Mouse (Mus musculus) splenic B cell, adult 2 months (primary cell): ENCODE measurements at regions not wholly inside any gene's neighbourhood (a gene's known extent, or its start where the extent isn't known, plus 50 kb on each side); places are given as distances from the start of the nearest gene placed in this dataset.

Experiments
- DNase-seq: peaks from one replicate; pipeline ENCODE4 v3.0.0-alpha.2; 2011; ENCODE audit warnings: low read depth, low spot score
- H3K27me3 ChIP-seq: 2 replicates; pipeline ENCODE4 v1.6.1; 2012; ENCODE audit warnings: mild to moderate bottlenecking, low read length, moderate library complexity, mixed read lengths; ENCODE audit not compliant: control insufficient read depth, poor library complexity, insufficient read depth, severe bottlenecking
- H3K36me3 ChIP-seq: 2 replicates; pipeline ENCODE4 v1.6.1; 2012; ENCODE audit warnings: mild to moderate bottlenecking, low read length, moderate library complexity, mixed read lengths; ENCODE audit not compliant: control insufficient read depth, poor library complexity, insufficient read depth, severe bottlenecking

DNA sequence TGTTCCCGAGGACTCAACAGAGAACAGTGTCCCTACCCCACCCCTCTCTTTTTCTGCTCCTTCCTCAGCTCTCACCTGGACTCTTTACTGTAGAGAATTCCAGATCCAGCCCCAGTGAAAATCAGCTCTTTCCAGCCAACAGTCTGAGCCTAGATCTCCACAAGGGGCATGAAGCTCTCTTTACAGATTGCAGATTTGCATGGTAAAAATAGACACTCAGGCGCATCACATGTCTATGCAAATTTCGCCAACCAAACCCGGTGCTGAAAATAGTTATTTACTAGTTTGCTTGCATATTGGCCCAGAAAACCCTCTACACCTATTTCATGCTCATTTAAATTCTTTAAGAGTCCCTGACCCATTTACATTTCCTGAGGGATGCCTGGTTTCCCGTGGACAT is 295.8 kb downstream of the Maf start:
- peak; percentile 78 for DNase-seq
- peaks cover 3% of the 10 kb centered on the region; the same call in 1 of the 2 replicates for H3K27me3 ChIP-seq
- H3K36me3 ChIP-seq: no peaks in the 10 kb centered on the region

DNA sequence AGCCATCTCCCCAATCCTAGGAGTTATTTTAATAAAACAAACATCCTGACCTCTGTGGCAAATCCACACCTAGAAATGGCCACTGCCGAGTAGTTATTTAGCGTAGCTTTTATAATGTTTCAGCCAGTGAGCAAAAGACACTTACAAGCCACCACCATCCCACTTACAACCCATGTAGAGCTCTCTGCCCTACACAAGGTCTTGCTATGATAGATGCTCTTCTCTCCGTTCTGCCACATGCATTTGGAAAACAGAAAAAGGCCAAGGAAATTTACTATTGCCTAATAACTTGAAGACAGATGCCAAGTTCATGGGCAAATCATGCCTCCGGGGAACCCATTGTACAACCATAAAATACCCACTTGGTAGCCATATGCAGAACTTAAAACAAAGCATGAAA is 296.5 kb downstream of the Maf start:
- no peak for DNase-seq
- Histone ChIP-seq H3K27me3 (peaks cover 3% of the 10 kb centered on the region; the same call in 1 of the 2 replicates), H3K36me3 (no peaks in the 10 kb centered on the region)

DNA sequence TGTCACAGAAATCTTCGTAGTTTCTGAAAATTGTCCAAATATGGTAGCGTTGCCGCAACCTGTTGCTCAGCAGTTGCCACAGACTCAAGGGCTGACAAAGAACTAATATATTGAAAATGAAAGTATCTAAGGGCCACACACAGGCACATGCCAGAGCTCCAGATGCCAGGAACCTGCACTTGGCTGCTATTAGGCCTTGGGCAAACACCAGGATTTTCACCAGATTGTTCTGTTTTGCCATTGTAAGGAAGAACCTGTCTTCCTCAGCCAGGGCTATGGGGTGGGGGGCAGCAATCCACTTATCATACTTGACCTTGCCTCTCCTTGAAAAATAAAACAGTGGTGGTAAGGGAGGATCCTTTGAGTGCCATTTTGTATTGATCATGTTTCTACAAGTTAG is 297.4 kb downstream of the Maf start:
- no peak for DNase-seq
- peaks cover 3% of the 10 kb centered on the region; the same call in 1 of the 2 replicates for H3K27me3 ChIP-seq
- H3K36me3 ChIP-seq: no peaks in the 10 kb centered on the region

DNA sequence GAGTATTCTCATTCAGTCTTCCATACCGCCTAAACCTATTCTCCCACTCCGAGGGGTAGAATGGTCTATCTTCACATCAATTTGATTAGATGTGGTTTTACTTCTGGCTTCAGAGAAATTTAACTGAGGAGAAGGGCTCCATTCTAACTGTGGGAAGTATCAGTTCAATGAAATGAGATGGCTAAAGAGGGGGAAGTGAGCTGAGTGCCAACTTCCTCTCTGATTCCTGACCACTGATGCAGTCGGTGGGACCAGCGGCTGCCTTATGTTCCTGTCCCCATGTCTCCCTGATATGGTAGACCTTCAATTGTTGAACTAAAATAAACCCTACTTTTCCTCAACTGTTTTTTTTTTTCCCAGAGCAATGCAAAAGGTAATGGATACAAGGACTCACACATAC is 300.1 kb downstream of the Maf start:
- no peaks in the 10 kb centered on the region; the same call in 1 of the 2 replicates for H3K27me3 ChIP-seq
- no peak for DNase-seq
- no peaks in the 10 kb centered on the region for H3K36me3 ChIP-seq

DNA sequence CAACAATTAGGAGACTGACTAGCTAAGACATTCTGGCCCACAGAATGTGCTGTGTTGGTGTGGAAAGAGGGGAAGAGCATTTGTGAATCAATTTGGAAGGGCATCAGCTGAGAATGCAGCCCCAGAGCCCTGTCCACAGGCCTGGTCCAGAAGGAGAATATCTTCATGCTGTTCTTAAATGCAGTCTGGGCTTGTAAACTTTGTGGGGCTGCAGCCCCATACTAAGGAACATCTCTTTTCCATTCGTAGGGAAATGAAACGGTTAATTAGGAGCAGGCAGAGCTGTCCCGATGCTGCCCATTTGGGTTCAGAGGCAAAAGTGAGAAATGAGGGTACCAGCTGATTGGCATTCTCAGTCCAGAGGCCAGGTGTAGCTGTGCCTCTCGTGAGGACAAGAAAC is 304.0 kb downstream of the Maf start:
- H3K36me3 ChIP-seq: no peaks in the 10 kb centered on the region
- DNase-seq: no peak
- no peaks in the 10 kb centered on the region for H3K27me3 ChIP-seq

DNA sequence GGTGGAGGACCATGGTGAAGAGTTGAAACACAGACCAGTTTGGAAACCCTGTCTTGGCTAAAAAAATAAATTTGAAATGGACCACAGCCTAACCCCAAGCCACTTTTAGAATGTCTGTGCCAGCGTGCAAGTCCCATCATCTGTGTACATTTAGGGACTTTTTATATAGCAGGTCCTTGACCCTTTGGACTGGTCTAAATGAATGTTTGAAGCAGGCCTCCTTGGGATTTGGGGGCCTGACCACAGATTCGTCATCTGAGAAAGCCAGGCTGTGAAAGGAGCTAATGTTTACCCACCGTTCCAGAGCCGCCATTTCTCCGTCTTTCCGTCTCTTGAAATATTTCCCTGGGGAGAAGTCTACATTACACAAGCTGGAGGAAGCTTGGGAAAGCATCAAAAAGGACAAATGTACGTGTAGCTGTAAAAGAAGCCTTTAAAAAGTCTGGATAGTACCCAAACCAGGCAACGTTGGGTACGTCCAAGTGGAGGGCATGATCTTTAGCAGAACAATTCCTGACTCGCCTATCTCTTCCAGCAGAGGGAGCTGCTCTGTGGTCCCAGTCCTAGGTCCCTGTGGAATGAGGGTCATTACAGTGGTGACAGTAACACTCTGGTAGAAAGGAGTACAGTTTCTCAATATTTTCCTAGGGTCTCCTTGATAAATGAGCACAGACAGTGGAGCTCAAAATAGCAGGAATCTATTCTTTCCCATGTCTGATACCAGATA is 305.0 kb downstream of the Maf start:
- no peak for DNase-seq
- Histone ChIP-seq H3K27me3 (no peaks in the 10 kb centered on the region), H3K36me3 (no peaks in the 10 kb centered on the region)
